Comparison of ENCODE assay signal across 8 mouse cellular contexts in the genomic region with DNA sequence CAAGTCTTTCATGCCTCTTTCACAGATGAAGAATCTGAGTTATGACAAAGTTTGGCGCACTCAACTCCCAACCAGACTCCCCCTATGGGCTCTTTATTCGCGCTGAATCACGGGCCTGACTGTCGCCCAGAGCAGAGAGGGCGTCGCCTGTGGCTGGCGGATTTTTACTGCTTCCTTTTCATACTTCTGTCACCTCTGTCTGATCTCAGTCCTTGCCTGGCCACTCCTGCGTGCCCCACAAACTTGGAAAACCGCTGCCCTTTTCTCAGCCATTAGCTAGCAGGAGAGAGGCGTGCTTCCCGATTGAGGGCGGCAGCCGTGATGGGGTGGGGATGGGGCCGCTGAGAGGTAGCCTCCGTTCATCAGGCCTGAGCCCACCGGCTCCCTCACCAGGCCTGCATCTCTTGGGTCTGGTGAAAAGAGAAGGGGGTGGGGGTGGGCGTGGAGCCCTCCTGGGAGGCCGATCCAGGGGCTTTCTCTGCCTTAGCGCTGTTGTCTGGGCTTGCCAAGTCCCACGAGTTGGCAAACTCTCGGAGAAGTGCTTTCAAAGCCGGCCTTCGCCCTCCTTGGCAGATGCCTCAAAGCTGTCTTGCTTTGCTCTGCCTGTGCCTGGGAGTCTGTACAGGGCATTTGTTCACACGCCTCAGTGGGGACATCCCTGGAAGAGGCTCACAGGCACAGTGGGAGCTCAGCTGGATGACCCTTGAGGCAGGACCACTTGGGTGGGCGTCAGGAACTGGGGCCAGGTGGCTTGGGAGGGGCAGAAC.
A peak's percentile ranks its signal among the peaks of the same experiment; 100 is the strongest.
DNase-seq lines count a peak whose midpoint lies in the region; ATAC-seq and TF ChIP-seq lines count a peak whose summit lies in the region.

No protein-coding gene starts in this region.

- H3K36me3 ChIP-seq in embryonic facial prominence, embryonic 11.5 days (replicated peaks; ENCODE audit: control insufficient read depth, insufficient read depth, low read depth, low read length) = no peaks in the 10 kb centered on the region
- no peaks in the 10 kb centered on the region for H3K36me3 ChIP-seq in heart, adult 2 months (ENCODE audit: control insufficient read depth, insufficient read depth, low read length)
- H3K36me3 ChIP-seq in midbrain, embryonic 11.5 days (ENCODE audit: control insufficient read depth, insufficient read depth, low read length) = no peaks in the 10 kb centered on the region

- peak overlapping the region; percentile 52 for H3K9ac ChIP-seq in embryonic facial prominence, embryonic 11.5 days (replicated peaks; ENCODE audit: low read length)
- peak overlapping the region; percentile 70 for H3K9ac ChIP-seq in heart, adult 2 months (ENCODE audit: low read depth, low read length)
- H3K9ac ChIP-seq in midbrain, embryonic 11.5 days (ENCODE audit: low read length) = peak overlapping the region; percentile 56

- H3K4me2 ChIP-seq in embryonic facial prominence, embryonic 11.5 days (ENCODE audit: low read depth, low read length) = peak overlapping the region; percentile 65
- H3K4me2 ChIP-seq in midbrain, embryonic 11.5 days = peak overlapping the region; percentile 58

- no peak for TF ChIP-seq EP300 in heart, adult 2 months (IDR thresholded peaks at IDR 0.05; ENCODE audit: insufficient read depth, low read depth, low read length)

- peak; percentile 54 for TF ChIP-seq CTCF in heart, adult 2 months (IDR thresholded peaks at IDR 0.05)

- H3K27me3 ChIP-seq in embryonic facial prominence, embryonic 11.5 days (ENCODE audit: control insufficient read depth, insufficient read depth, low read length) = no peaks in the 10 kb centered on the region; the same call in 1 of the 2 replicates
- no peaks in the 10 kb centered on the region for H3K27me3 ChIP-seq in heart, adult 2 months (ENCODE audit: control insufficient read depth, insufficient read depth, low read length)
- H3K27me3 ChIP-seq in midbrain, embryonic 11.5 days (ENCODE audit: control insufficient read depth, insufficient read depth, low read length) = no peaks in the 10 kb centered on the region

- H3K9me3 ChIP-seq in embryonic facial prominence, embryonic 11.5 days (replicated peaks; ENCODE audit: control insufficient read depth, low read length) = no peaks in the 10 kb centered on the region
- H3K9me3 ChIP-seq in midbrain, embryonic 11.5 days (ENCODE audit: control insufficient read depth, low read length) = no peaks in the 10 kb centered on the region

- peak; percentile 60 for DNase-seq in adipocyte (ENCODE audit: low spot score)
- DNase-seq in embryonic facial prominence, embryonic 11.5 days (ENCODE audit: low spot score) = peak; percentile 48
- peak; percentile 70 to 71 for DNase-seq in heart, adult 2 months
- peak; percentile 75 for DNase-seq in kidney, adult 11 months
- DNase-seq in left cerebral cortex, postnatal 4 days = peak; percentile 77
- peak; percentile 95 for DNase-seq in midbrain, embryonic 11.5 days (ENCODE audit: low spot score, missing footprints)
- peak; percentile 31 for DNase-seq in skeletal muscle tissue, adult 2 months (ENCODE audit: low read depth, low spot score)
- DNase-seq in c-Kit-positive CD71-positive TER-119-positive erythroid progenitor cells, embryonic 14.5 days (ENCODE audit: low spot score) = no peak

- WGBS in embryonic facial prominence, embryonic 11.5 days = 2% methylated on average over 26 of the region's 26 CpGs
- 2% methylated on average over 26 of the region's 26 CpGs for WGBS in heart, adult 2 months
- under 1% methylated on average over 26 of the region's 26 CpGs for WGBS in midbrain, embryonic 11.5 days

- H3K4me3 ChIP-seq in embryonic facial prominence, embryonic 11.5 days (ENCODE audit: low read depth, low read length) = peak overlapping the region; percentile 26
- H3K4me3 ChIP-seq in heart, adult 2 months = peak overlapping the region; percentile 42
- H3K4me3 ChIP-seq in midbrain, embryonic 11.5 days (ENCODE audit: low read depth, low read length) = peak overlapping the region; percentile 22

- H3K27ac ChIP-seq in embryonic facial prominence, embryonic 11.5 days (replicated peaks; ENCODE audit: low read depth, low read length) = no peak overlapping the region
- peak overlapping the region; percentile 75 for H3K27ac ChIP-seq in heart, adult 2 months
- no peak overlapping the region for H3K27ac ChIP-seq in midbrain, embryonic 11.5 days (ENCODE audit: low read depth, low read length)

- no peaks in the 10 kb centered on the region for H3K79me2 ChIP-seq in heart, adult 2 months (replicated peaks; ENCODE audit: control insufficient read depth, insufficient read depth, low read length)

- TF ChIP-seq POLR2A in heart, adult 2 months (IDR thresholded peaks at IDR 0.05; ENCODE audit: insufficient read depth, low read depth, low read length) = no peak; the same call in 1 of the 2 replicates

- intact Hi-C loops in heart, adult 2 months (cut with DNase I) = no loop called here
- intact Hi-C loops in left cerebral cortex, postnatal 4 days (cut with DNase I) = loop anchor here (10.0 kb wide), 1 partner anchor 127 kb away; no protein-coding TSS in a partner anchor

- H3K4me1 ChIP-seq in embryonic facial prominence, embryonic 11.5 days (ENCODE audit: control insufficient read depth, insufficient read depth, low read length) = peaks cover 7% of the 10 kb centered on the region
- H3K4me1 ChIP-seq in heart, adult 2 months (ENCODE audit: control insufficient read depth, insufficient read depth, low read length) = peaks cover 9% of the 10 kb centered on the region
- H3K4me1 ChIP-seq in midbrain, embryonic 11.5 days (ENCODE audit: control insufficient read depth, insufficient read depth, low read length) = peaks cover 8% of the 10 kb centered on the region

- ATAC-seq in embryonic facial prominence, embryonic 11.5 days (replicated peaks; ENCODE audit: insufficient number of reproducible peaks, low FRiP score, low TSS enrichment, low read depth) = peak; percentile 64
- peak; percentile 77 for ATAC-seq in midbrain, embryonic 11.5 days (ENCODE audit: low FRiP score)
